In genomic region chr5:9744120-9744519, GRCm38 (mm10) we compare ENCODE assay signal across 29 mouse cellular contexts. TPM values are rescaled to one million over a fixed set of nuclear protein-coding genes. Genes with fewer than 3 reads are reported as not detected.
"Had no signal": no experiment of that assay in that cellular context is flagged by ENCODE, and none has a peak within 500 bp of the region (broad histone marks: within the 10 kb centered on the region; RNA-seq: fewer than 3 reads in every experiment).

No protein-coding gene starts in this region.

- H3K27me3 ChIP-seq: hindbrain, embryonic 13.5 days; hindbrain, embryonic 15.5 days; kidney, embryonic 15.5 days; limb, embryonic 13.5 days; limb, embryonic 15.5 days; liver, embryonic 12.5 days had no signal

- H3K4me2 ChIP-seq: hindbrain, embryonic 13.5 days; hindbrain, embryonic 15.5 days; kidney, embryonic 15.5 days; limb, embryonic 13.5 days; limb, embryonic 15.5 days; liver, embryonic 12.5 days had no signal

- DNase-seq: gastrocnemius, postnatal 14 days; gastrocnemius, postnatal 36 days; kidney, adult 11 months; kidney, adult 2 months; kidney, adult 9 months; kidney, postnatal 14 days; kidney, postnatal 36 days; layer of hippocampus, adult 9-11 months; layer of hippocampus, postnatal 36 days; left cerebral cortex, postnatal 4 days; lung, adult 18-20 months had no signal

- H3K9me3 ChIP-seq: hindbrain, embryonic 13.5 days; hindbrain, embryonic 15.5 days; kidney, embryonic 15.5 days; limb, embryonic 13.5 days; limb, embryonic 15.5 days; liver, embryonic 12.5 days had no signal

- H3K4me1 ChIP-seq: hindbrain, embryonic 13.5 days; hindbrain, embryonic 15.5 days; kidney, embryonic 15.5 days; limb, embryonic 13.5 days; limb, embryonic 15.5 days; liver, embryonic 12.5 days had no signal

- H3K9ac ChIP-seq: hindbrain, embryonic 13.5 days; hindbrain, embryonic 15.5 days; kidney, embryonic 15.5 days; limb, embryonic 13.5 days; limb, embryonic 15.5 days; liver, embryonic 12.5 days; liver, embryonic 14.5 days had no signal

- H3K4me3 ChIP-seq: hindbrain, embryonic 13.5 days; hindbrain, embryonic 15.5 days; kidney, embryonic 15.5 days; limb, embryonic 13.5 days; limb, embryonic 15.5 days; liver, embryonic 12.5 days had no signal

- ATAC-seq: hindbrain, postnatal 0 days; intestine, embryonic 16.5 days; liver, embryonic 12.5 days had no signal

- H3K27ac ChIP-seq: hindbrain, embryonic 13.5 days; hindbrain, embryonic 15.5 days; hindbrain, postnatal 0 days; kidney, embryonic 15.5 days; kidney, postnatal 0 days; limb, embryonic 13.5 days; limb, embryonic 15.5 days; liver, embryonic 12.5 days; liver, embryonic 14.5 days had no signal

- H3K36me3 ChIP-seq: hindbrain, embryonic 13.5 days; hindbrain, embryonic 15.5 days; kidney, embryonic 15.5 days; limb, embryonic 13.5 days; limb, embryonic 15.5 days; liver, embryonic 12.5 days had no signal

RNA-seq across cellular contexts. Expression of gene Grm3, which starts 19.1 kb away (rescaled TPM):
- total RNA-seq: gastrocnemius, adult 18-20 months; gastrocnemius, adult 8-10 months; gastrocnemius, postnatal 36 days; heart, postnatal 14 days; hematopoietic stem cell, adult 5-6 weeks; liver, adult 2 months had no signal
- polyA plus RNA-seq: gonadal fat pad, adult 2 months; kidney, adult 2 months; large intestine, adult 2 months; limb, embryonic 11.5 days; liver, adult 2 months; liver, embryonic 12.5 days had no signal
